ENCODE assay signal across 22 mouse cellular contexts in genomic region chr2:91421641-91422040, GRCm38 (mm10).
"Had no signal": no experiment of that assay in that cellular context is flagged by ENCODE, and none has a peak within 500 bp of the region (broad histone marks: within the 10 kb centered on the region; RNA-seq: fewer than 3 reads in every experiment).

No protein-coding gene starts in this region.

- H3K9ac ChIP-seq: liver, postnatal 0 days; lung, embryonic 15.5 days; midbrain, embryonic 13.5 days; neural tube, embryonic 13.5 days; neural tube, embryonic 15.5 days had no signal

- ATAC-seq: liver, postnatal 0 days; lung, postnatal 0 days; midbrain, embryonic 13.5 days; midbrain, embryonic 16.5 days had no signal

- H3K9me3 ChIP-seq: lung, embryonic 15.5 days; midbrain, embryonic 13.5 days; neural tube, embryonic 15.5 days had no signal

- H3K4me2 ChIP-seq: lung, embryonic 15.5 days; midbrain, embryonic 11.5 days; midbrain, embryonic 13.5 days; neural tube, embryonic 13.5 days; neural tube, embryonic 15.5 days had no signal

- H3K27me3 ChIP-seq: lung, embryonic 15.5 days; midbrain, embryonic 13.5 days; neural tube, embryonic 13.5 days; neural tube, embryonic 15.5 days had no signal

- DNase-seq: liver, postnatal 0 days; lung, adult 2 months; lung, postnatal 14 days; lung, postnatal 36 days; retina, postnatal 1 day; right cerebral cortex, adult 18-20 months; right cerebral cortex, postnatal 25 days; right cerebral cortex, postnatal 4 days; spleen, adult 18-20 months; thymus, adult 18-20 months; thymus, postnatal 14 days; thymus, postnatal 36 days had no signal

- H3K4me1 ChIP-seq: megakaryocyte, embryonic 14.5 days; neural tube, embryonic 13.5 days had no signal

- H3K4me3 ChIP-seq: lung, embryonic 15.5 days; megakaryocyte, embryonic 14.5 days; midbrain, embryonic 13.5 days; myocyte; neural tube, embryonic 13.5 days; neural tube, embryonic 15.5 days had no signal

- H3K27ac ChIP-seq: lung, embryonic 15.5 days; macrophage; midbrain, embryonic 13.5 days; neural tube, embryonic 13.5 days; neural tube, embryonic 15.5 days had no signal
